Mouse (Mus musculus) intestine, embryonic 16.5 days (tissue): ENCODE data around the gene Gm884. TPM values are rescaled to one million over a fixed set of nuclear protein-coding genes. Genes with fewer than 3 reads are reported as not detected.

Experiments
- ATAC-seq: fragments of 200-750 bp; cut with Nextera tagmentation; 2 replicates; pipeline ENCODE4 v1.8.0; 2017; ENCODE audit warnings: moderate TSS enrichment, moderate library complexity
- H3K27ac ChIP-seq: fragments of 300-500 bp; sonication (generic); 2 replicates; pipeline ENCODE4 v1.5.1; 2014; ENCODE audit warnings: mild to moderate bottlenecking, low read length
- H3K27me3 ChIP-seq: fragments of 300-500 bp; sonication (generic); replicated peaks from 2 replicates; pipeline ENCODE4 v1.6.1; 2014; ENCODE audit warnings: low read length, control low read depth, mixed read lengths; ENCODE audit not compliant: control insufficient read depth, insufficient read depth
- H3K36me3 ChIP-seq: fragments of 300-500 bp; sonication (generic); 2 replicates; pipeline ENCODE4 v1.6.1; 2014; ENCODE audit warnings: low read length, control low read depth; ENCODE audit not compliant: control insufficient read depth, insufficient read depth
- H3K4me1 ChIP-seq: fragments of 300-500 bp; sonication (generic); 2 replicates; pipeline ENCODE4 v1.6.1; 2014; ENCODE audit warnings: low read length, control low read depth, mixed read lengths; ENCODE audit not compliant: control insufficient read depth, insufficient read depth
- H3K4me2 ChIP-seq: fragments of 300-500 bp; sonication (generic); 2 replicates; pipeline ENCODE4 v1.6.1; 2014; ENCODE audit warnings: low read depth, low read length, control low read depth
- H3K4me3 ChIP-seq: fragments of 300-500 bp; sonication (generic); 2 replicates; pipeline ENCODE4 v1.5.1; 2014; ENCODE audit warnings: mild to moderate bottlenecking, low read length
- H3K9ac ChIP-seq: fragments of 300-500 bp; sonication (generic); 2 replicates; pipeline ENCODE4 v1.6.1; 2014; ENCODE audit warnings: low read depth, low read length
- H3K9me3 ChIP-seq: fragments of 300-500 bp; sonication (generic); 2 replicates; pipeline ENCODE4 v1.6.1; 2016; ENCODE audit warnings: low read length, control low read depth; ENCODE audit not compliant: control insufficient read depth
- WGBS: fragments of 180-500 bp; shearing (Covaris S2); extraction: QIAGEN DNeasy Blood & Tissue Kit; methylation state at CpG from one replicate; pipeline ENCODE4 v1.1.7; 2014; 5-methylcytosine and 5-hydroxymethylcytosine counted together
- polyA plus RNA-seq: library from polyadenylated mRNA; unstranded; fragments of >200 nt; fragmentation: Nextera tagmentation; extraction: Ambion mirVana; gene quantifications from 2 replicates; pipeline ENCODE4 v1.2.1, GENCODE M21; 2015

Gene Gm884
- polyA plus RNA-seq, 1 experiment from 2014 or later: not detected

DNA sequence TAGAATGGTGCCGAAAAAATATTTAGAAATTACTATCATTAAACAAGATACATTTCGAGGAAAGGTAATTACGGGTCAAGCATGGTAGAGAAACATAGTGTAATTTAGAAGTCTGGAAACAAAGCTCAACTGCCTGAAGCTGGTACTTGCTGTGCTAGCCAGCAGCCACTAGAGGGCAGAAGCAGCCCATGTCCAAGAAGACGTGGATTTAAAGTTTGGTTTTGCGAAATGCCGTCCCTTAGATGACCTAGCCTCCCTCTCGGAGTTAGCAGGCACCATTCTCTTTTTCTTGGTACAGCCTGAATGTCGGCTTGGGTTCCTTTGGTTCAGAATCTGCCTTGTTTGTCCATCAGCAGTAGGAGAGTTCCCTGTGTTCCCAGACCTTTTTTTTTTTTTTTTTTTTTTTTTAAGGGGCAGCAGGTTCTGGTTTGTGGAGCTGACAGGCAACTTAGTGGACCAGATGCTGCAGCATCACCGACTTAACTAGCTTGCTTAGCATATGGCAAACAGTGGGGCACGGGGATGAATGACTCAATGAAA, 18.5 kb upstream of the Gm884 start:
- Histone ChIP-seq H3K9me3 (no peaks in the 10 kb centered on the region), H3K9ac (no peak overlapping the region), H3K36me3 (no peaks in the 10 kb centered on the region), H3K27ac (no peak overlapping the region), H3K4me3 (no peak overlapping the region), H3K4me2 (no peak overlapping the region), H3K27me3 (peaks cover 7% of the 10 kb centered on the region; the same call in 1 of the 2 replicates), H3K4me1 (no peaks in the 10 kb centered on the region)
- 5% methylated on average over 10 of the region's 10 CpGs for WGBS
- ATAC-seq: no peak

DNA sequence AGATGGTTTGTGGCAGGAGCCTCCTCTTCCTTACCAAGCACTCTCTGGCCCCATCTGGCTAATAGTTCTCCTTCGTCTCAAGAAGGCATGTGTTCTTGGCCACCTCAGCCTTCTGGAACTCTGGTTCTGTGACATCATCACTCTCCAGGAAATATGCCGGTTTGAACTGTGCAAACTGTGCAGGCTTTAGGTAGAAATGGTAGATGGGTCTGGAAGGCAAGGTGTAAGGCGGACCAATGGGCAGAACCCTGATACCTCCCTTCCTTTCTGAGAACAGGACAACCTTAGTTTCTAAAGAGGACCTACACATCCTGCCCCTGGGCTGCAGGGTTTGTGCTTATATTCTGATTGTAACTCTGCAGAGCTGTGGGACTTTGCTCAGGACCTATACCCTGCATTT, 17.9 kb upstream of the Gm884 start, which contains the start of gene Lyzl6:
TSS of gene Lyzl6 (minus strand) at position 101 of the 400 bp plus-strand sequence.
- Histone ChIP-seq H3K9ac (no peak within 1 kb of the TSS), H3K4me1 (no peaks in the 10 kb centered on the region), H3K4me3 (no peak within 1 kb of the TSS), H3K27me3 (peaks cover 7% of the 10 kb centered on the region; the same call in 1 of the 2 replicates), H3K9me3 (no peaks in the 10 kb centered on the region), H3K27ac (no peak within 1 kb of the TSS), H3K4me2 (no peak within 1 kb of the TSS), H3K36me3 (no peaks in the 10 kb centered on the region)
- no peak for ATAC-seq
- WGBS: 73% methylated on average over 3 of the region's 3 CpGs

DNA sequence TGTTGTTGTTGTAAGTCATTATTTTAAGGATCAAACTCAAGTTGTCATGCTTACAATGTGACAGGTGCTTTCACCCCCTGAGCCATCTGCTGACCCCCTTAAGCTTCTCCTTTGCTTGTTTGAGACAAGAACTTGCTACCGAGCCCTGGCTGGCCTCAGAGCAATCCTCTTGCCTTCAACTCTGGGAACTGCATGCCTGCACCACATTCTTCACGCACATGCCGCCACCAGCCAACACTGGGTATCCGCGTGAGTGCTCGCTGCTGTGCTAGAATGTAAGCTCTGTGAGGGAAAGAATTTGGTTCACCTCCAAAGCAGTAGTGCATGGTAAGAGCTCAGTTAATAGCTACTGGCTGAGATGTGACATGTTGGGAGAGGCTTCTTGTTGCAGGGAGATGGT, 15.3 kb upstream of the Gm884 start:
- Histone ChIP-seq H3K4me2 (no peak overlapping the region), H3K27me3 (peaks cover 7% of the 10 kb centered on the region; the same call in 1 of the 2 replicates), H3K9ac (no peak overlapping the region), H3K4me1 (no peaks in the 10 kb centered on the region), H3K36me3 (no peaks in the 10 kb centered on the region), H3K9me3 (no peaks in the 10 kb centered on the region), H3K4me3 (no peak overlapping the region), H3K27ac (no peak overlapping the region)
- 76% methylated on average over 6 of the region's 6 CpGs for WGBS
- no peak for ATAC-seq

DNA sequence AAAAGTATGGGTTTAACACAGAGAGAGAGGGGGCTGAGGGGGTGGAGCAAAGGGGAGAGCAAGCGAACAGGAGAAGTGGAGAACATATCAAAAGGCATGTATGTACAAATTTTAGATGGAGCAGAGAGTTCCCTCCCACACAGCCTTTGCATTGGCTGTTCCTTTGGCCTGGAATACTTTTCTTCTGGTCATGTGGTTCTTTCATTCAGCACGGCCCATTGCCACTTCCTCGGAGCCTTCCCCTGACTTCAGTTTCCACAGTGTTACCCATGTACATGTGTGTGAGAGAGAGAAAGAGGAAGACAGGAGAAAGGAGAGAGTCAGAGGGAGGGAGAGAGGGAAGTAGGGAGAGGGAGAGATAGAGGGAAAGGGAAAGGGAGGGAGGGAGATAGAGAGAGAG, 14.5 kb upstream of the Gm884 start:
- Histone ChIP-seq H3K36me3 (no peaks in the 10 kb centered on the region), H3K9me3 (no peaks in the 10 kb centered on the region), H3K4me3 (no peak overlapping the region), H3K4me1 (no peaks in the 10 kb centered on the region), H3K4me2 (no peak overlapping the region), H3K27me3 (peaks cover 5% of the 10 kb centered on the region; the same call in 1 of the 2 replicates), H3K27ac (no peak overlapping the region), H3K9ac (no peak overlapping the region)
- no peak for ATAC-seq
- WGBS: 80% methylated on average over 3 of the region's 3 CpGs

DNA sequence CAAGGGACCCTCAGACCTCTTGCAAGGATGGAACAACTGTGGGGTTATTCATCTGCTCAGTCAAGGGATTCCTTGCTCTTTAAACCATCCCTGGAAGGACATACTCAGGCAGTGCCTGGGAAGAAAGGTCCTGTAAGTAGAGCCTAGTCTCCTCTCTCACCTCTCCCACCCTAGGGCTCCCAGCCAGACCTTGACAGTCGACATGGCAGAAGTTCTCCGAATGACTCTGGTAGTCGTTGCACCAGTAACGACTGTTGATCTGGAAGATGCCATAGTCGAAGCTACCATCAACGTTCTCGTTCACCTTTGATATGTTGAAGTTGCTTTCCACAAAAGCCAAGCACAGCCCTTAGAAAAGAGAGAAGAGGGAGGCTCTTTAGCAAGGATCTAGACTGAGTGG, 13.9 kb upstream of the Gm884 start:
- H3K4me1 ChIP-seq: no peaks in the 10 kb centered on the region
- H3K9me3 ChIP-seq: no peaks in the 10 kb centered on the region
- H3K9ac ChIP-seq: no peak overlapping the region
- no peak overlapping the region for H3K27ac ChIP-seq
- H3K27me3 ChIP-seq: 0 out of 2 replicates have a peak, but pooled peaks cover 2% of the 10 kb centered on the region
- H3K36me3 ChIP-seq: no peaks in the 10 kb centered on the region
- H3K4me2 ChIP-seq: no peak overlapping the region
- no peak for ATAC-seq
- no peak overlapping the region for H3K4me3 ChIP-seq
- WGBS: 84% methylated on average over 7 of the region's 7 CpGs

DNA sequence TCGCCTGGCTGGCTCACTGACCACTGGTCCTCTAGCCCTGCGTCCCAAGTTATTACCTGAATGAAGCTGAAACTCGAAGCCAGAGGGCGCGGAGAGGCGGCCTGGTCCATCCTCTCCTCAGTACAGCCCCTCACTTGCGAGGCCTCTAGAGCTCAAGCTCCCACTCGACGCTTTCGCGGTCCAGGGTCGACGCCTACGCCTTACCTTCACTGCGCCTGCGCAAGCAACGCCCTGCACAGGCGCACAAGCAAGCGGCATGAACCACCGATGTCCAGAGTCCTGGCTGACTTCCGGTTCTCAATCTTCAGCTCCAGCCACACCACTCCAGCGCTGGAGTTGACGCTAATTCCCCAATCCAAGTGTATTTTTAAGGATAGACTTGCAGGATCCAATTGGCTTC, 6.5 kb upstream of the Gm884 start:
- Histone ChIP-seq H3K4me1 (no peaks in the 10 kb centered on the region), H3K36me3 (no peaks in the 10 kb centered on the region), H3K4me3 (no peak overlapping the region), H3K9ac (no peak overlapping the region), H3K27ac (no peak overlapping the region), H3K4me2 (no peak overlapping the region), H3K27me3 (no peaks in the 10 kb centered on the region), H3K9me3 (no peaks in the 10 kb centered on the region)
- 79% methylated on average over 23 of the region's 23 CpGs for WGBS
- ATAC-seq: no peak

DNA sequence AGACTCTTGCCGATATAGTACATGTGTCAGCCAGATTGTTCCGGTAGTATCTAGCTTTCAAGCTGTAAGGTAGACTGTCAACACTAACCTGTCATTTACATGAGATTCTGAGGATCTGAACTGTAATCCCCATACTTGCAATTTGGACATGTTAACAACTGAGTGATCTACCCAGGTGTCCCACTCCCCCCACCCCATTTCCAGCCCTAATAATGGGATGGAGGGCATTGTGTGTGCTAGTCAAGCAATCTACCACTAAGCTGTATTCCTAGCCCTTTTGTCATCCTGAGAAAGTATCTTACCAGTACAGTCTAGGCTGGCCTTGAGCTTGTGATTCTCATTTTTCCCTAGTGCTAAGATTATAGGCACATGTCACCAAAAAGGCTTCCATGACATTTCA, 10.2 kb downstream of the Gm884 start:
- H3K4me3 ChIP-seq: no peak overlapping the region
- no peak overlapping the region for H3K27ac ChIP-seq
- WGBS: 88% methylated on average over 2 of the region's 2 CpGs
- H3K4me1 ChIP-seq: no peaks in the 10 kb centered on the region
- H3K36me3 ChIP-seq: no peaks in the 10 kb centered on the region
- no peak overlapping the region for H3K4me2 ChIP-seq
- no peaks in the 10 kb centered on the region for H3K9me3 ChIP-seq
- H3K9ac ChIP-seq: no peak overlapping the region
- H3K27me3 ChIP-seq: no peaks in the 10 kb centered on the region
- no peak for ATAC-seq

DNA sequence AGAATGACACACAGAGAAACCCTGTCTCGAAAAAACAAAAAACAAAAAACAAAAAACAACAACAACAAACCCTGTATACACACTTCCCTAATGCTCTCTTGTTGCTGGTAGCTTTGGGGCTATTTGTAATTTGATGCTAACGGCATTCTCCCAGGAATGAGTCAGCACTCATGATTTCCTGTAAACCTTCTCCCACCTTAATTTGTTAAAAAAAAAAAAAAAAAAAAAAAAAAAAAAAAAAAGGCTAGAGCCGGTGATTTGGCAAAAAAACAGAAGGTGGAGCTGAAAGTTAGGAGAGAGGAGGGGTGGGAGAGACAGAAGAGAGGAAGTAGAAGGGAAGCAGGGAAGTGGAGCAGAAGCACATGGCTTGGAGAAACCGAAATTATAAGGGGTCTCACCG, 14.3 kb downstream of the Gm884 start:
- WGBS: 62% methylated on average over 5 of the region's 5 CpGs

DNA sequence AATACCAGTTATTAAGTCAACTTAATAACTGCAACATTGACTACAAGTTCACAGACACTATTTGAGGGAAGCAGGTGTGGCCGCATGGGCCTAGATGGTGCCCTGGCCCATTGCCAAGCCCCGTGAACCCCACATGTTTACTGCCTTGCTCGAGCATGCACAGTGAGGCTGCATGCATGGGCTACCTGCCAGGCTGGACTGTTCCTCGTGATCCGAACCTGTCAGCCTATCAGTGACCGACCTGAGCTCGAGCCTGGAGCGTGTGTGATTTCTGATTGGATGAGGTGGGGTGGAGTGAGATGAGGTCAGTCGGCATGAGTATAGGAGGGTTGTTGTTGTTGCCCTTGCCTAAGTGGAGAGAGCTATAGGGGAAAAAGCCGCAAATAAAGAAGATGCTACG, 42.6 kb downstream of the Gm884 start:
- 87% methylated on average over 11 of the region's 11 CpGs for WGBS
- Histone ChIP-seq H3K27me3 (no peaks in the 10 kb centered on the region), H3K4me2 (no peak overlapping the region), H3K27ac (no peak overlapping the region), H3K4me3 (no peak overlapping the region), H3K4me1 (no peaks in the 10 kb centered on the region), H3K9me3 (0 out of 2 replicates have a peak, but pooled peaks cover 8% of the 10 kb centered on the region), H3K36me3 (no peaks in the 10 kb centered on the region), H3K9ac (no peak overlapping the region)
- no peak for ATAC-seq

More for the DNA sequence above, 14.3 kb downstream of the Gm884 start:
- no peak overlapping the region for H3K4me3 ChIP-seq
- no peaks in the 10 kb centered on the region for H3K27me3 ChIP-seq
- no peaks in the 10 kb centered on the region for H3K9me3 ChIP-seq
- no peak overlapping the region for H3K27ac ChIP-seq
- H3K36me3 ChIP-seq: no peaks in the 10 kb centered on the region
- no peak overlapping the region for H3K4me2 ChIP-seq
- no peak overlapping the region for H3K9ac ChIP-seq
- no peaks in the 10 kb centered on the region for H3K4me1 ChIP-seq
- ATAC-seq: no peak

DNA sequence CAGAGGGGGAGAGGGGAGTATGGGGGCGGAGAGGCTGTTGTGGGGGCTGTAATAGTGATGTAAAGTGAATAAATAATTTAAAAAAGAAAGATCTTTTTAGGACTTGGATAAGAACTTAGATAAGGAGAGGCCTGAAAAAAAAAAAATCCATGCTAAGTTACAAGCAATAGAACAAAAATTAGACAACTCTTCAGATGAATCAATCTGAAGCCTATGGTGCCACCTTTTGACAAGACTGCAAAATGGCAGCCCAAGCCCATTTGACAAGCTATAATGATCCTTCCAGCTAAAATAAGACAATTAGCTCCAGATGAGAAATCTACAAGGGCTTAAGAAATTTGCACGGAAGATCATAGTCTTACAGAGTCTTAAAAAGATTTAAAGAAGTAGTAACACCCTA, 64.9 kb downstream of the Gm884 start:
- ATAC-seq: no peak
- Histone ChIP-seq H3K4me1 (no peaks in the 10 kb centered on the region), H3K9ac (no peak overlapping the region), H3K9me3 (no peaks in the 10 kb centered on the region), H3K4me3 (no peak overlapping the region), H3K27me3 (no peaks in the 10 kb centered on the region), H3K36me3 (no peaks in the 10 kb centered on the region), H3K4me2 (no peak overlapping the region), H3K27ac (no peak overlapping the region)
- 80% methylated on average over 2 of the region's 2 CpGs for WGBS
